10 mouse cellular contexts compared by ENCODE assay signal in genomic region chr11:55240556-55240955, GRCm38 (mm10). TPM values are rescaled to one million over a fixed set of nuclear protein-coding genes. Genes with fewer than 3 reads are reported as not detected.
DNase-seq lines count a peak whose midpoint lies in the region; ATAC-seq and TF ChIP-seq lines count a peak whose summit lies in the region.
"Had no signal": no experiment of that assay in that cellular context is flagged by ENCODE, and none has a peak within 500 bp of the region (broad histone marks: within the 10 kb centered on the region; RNA-seq: fewer than 3 reads in every experiment).

No protein-coding gene starts in this region.

- 67% methylated on average over 7 of the region's 7 CpGs for WGBS in hindbrain, embryonic 14.5 days
- whole genome bisulfite sequencing in hindbrain, embryonic 16.5 days: 67% methylated on average over 7 of the region's 7 CpGs
- 61% methylated on average over 7 of the region's 7 CpGs for WGBS in intestine, embryonic 16.5 days
- 61% methylated on average over 7 of the region's 7 CpGs for WGBS in stomach, postnatal 0 days

- peak; percentile 51 for TF ChIP-seq CTCF in bone marrow macrophage, adult 2 months (IDR thresholded peaks at IDR 0.05; ENCODE audit: low read depth, low read length)
- peak; percentile 88 for TF ChIP-seq CTCF in stomach, postnatal 0 days (IDR thresholded peaks at IDR 0.05; ENCODE audit: low read depth)

- H3K4me1 ChIP-seq in hindbrain, embryonic 14.5 days (replicated peaks; ENCODE audit: control insufficient read depth, insufficient read depth, low read length): no peaks in the 10 kb centered on the region
- H3K4me1 ChIP-seq in hindbrain, embryonic 16.5 days (ENCODE audit: control insufficient read depth, insufficient read depth, low read depth, low read length): no peaks in the 10 kb centered on the region
- H3K4me1 ChIP-seq in bone marrow macrophage, adult 2 months (ENCODE audit: control insufficient read depth, insufficient read depth, low read length): no peaks in the 10 kb centered on the region
- H3K4me1 ChIP-seq in intestine, embryonic 16.5 days (ENCODE audit: control insufficient read depth, insufficient read depth, low read length): no peaks in the 10 kb centered on the region
- H3K4me1 ChIP-seq in stomach, postnatal 0 days (replicated peaks; ENCODE audit: control insufficient read depth, insufficient read depth): no peaks in the 10 kb centered on the region
- H3K4me1 ChIP-seq: embryonic facial prominence, embryonic 13.5 days; stomach, embryonic 15.5 days had no signal

- no peaks in the 10 kb centered on the region for H3K36me3 ChIP-seq in hindbrain, embryonic 14.5 days (replicated peaks; ENCODE audit: control insufficient read depth, insufficient read depth)
- no peaks in the 10 kb centered on the region for H3K36me3 ChIP-seq in hindbrain, embryonic 16.5 days (ENCODE audit: control insufficient read depth, insufficient read depth, low read length)
- H3K36me3 ChIP-seq in intestine, embryonic 16.5 days (ENCODE audit: control insufficient read depth, insufficient read depth, low read length): no peaks in the 10 kb centered on the region
- H3K36me3 ChIP-seq in stomach, postnatal 0 days (ENCODE audit: control insufficient read depth, insufficient read depth, low read length): no peaks in the 10 kb centered on the region
- H3K36me3 ChIP-seq: embryonic facial prominence, embryonic 13.5 days; stomach, embryonic 15.5 days had no signal

- no peak for TF ChIP-seq EP300 in stomach, postnatal 0 days (optimal IDR thresholded peaks at IDR 0.05)

- H3K27ac ChIP-seq in hindbrain, embryonic 14.5 days: no peak overlapping the region
- H3K27ac ChIP-seq in hindbrain, embryonic 16.5 days (ENCODE audit: low read depth, low read length): no peak overlapping the region
- H3K27ac ChIP-seq in bone marrow macrophage, adult 2 months (ENCODE audit: insufficient read depth, low read depth, low read length): no peak overlapping the region
- no peak overlapping the region for H3K27ac ChIP-seq in intestine, embryonic 16.5 days (ENCODE audit: low read length)
- H3K27ac ChIP-seq in stomach, postnatal 0 days (replicated peaks): no peak overlapping the region
- H3K27ac ChIP-seq: embryonic facial prominence, embryonic 13.5 days; stomach, embryonic 15.5 days had no signal

- H3K4me3 ChIP-seq in hindbrain, embryonic 14.5 days (replicated peaks; ENCODE audit: low read length): no peak overlapping the region
- H3K4me3 ChIP-seq in hindbrain, embryonic 16.5 days (ENCODE audit: low read length): no peak overlapping the region
- no peak overlapping the region for H3K4me3 ChIP-seq in bone marrow macrophage, adult 2 months (ENCODE audit: insufficient read depth, low read length)
- no peak overlapping the region for H3K4me3 ChIP-seq in intestine, embryonic 16.5 days (ENCODE audit: low read length)
- no peak overlapping the region for H3K4me3 ChIP-seq in stomach, postnatal 0 days (ENCODE audit: low read depth, low read length)
- H3K4me3 ChIP-seq: embryonic facial prominence, embryonic 13.5 days; stomach, embryonic 15.5 days had no signal

- no peaks in the 10 kb centered on the region for H3K27me3 ChIP-seq in hindbrain, embryonic 14.5 days (ENCODE audit: control insufficient read depth, insufficient read depth, low read length)
- H3K27me3 ChIP-seq in hindbrain, embryonic 16.5 days (replicated peaks; ENCODE audit: control insufficient read depth, insufficient read depth, low read length): no peaks in the 10 kb centered on the region
- H3K27me3 ChIP-seq in intestine, embryonic 16.5 days (replicated peaks; ENCODE audit: control insufficient read depth, insufficient read depth, low read length): no peaks in the 10 kb centered on the region
- no peaks in the 10 kb centered on the region for H3K27me3 ChIP-seq in stomach, postnatal 0 days (ENCODE audit: control insufficient read depth, insufficient read depth, low read length)
- H3K27me3 ChIP-seq: embryonic facial prominence, embryonic 13.5 days; stomach, embryonic 15.5 days had no signal

- ATAC-seq in hindbrain, embryonic 14.5 days (ENCODE audit: low FRiP score): no peak
- no peak for ATAC-seq in hindbrain, embryonic 16.5 days
- 0 out of 2 replicates have a peak, but pooled peaks have one; percentile 54 for ATAC-seq in erythroid progenitor cell, adult 5-6 weeks (replicated peaks; ENCODE audit: low FRiP score, poor library complexity, severe bottlenecking)
- 0 out of 2 replicates have a peak, but pooled peaks have one; percentile 16 for ATAC-seq in intestine, embryonic 16.5 days
- ATAC-seq in stomach, postnatal 0 days (ENCODE audit: low FRiP score, low TSS enrichment): peak; percentile 67

- H3K9ac ChIP-seq in hindbrain, embryonic 14.5 days: no peak overlapping the region
- H3K9ac ChIP-seq in hindbrain, embryonic 16.5 days (ENCODE audit: low read depth, low read length): no peak overlapping the region
- H3K9ac ChIP-seq in intestine, embryonic 16.5 days (ENCODE audit: low read depth, low read length): no peak overlapping the region
- no peak overlapping the region for H3K9ac ChIP-seq in stomach, postnatal 0 days (ENCODE audit: low read length)
- H3K9ac ChIP-seq: embryonic facial prominence, embryonic 13.5 days; stomach, embryonic 15.5 days had no signal

- no peaks in the 10 kb centered on the region for H3K9me3 ChIP-seq in hindbrain, embryonic 14.5 days (ENCODE audit: control insufficient read depth, low read length)
- no peaks in the 10 kb centered on the region for H3K9me3 ChIP-seq in hindbrain, embryonic 16.5 days (ENCODE audit: control insufficient read depth, low read length)
- H3K9me3 ChIP-seq in intestine, embryonic 16.5 days (ENCODE audit: control insufficient read depth, low read length): no peaks in the 10 kb centered on the region
- no peaks in the 10 kb centered on the region for H3K9me3 ChIP-seq in stomach, postnatal 0 days (ENCODE audit: control insufficient read depth, low read length)
- H3K9me3 ChIP-seq: embryonic facial prominence, embryonic 13.5 days; stomach, embryonic 15.5 days had no signal

- no peak for TF ChIP-seq POLR2A in bone marrow macrophage, adult 2 months (IDR thresholded peaks at IDR 0.05; ENCODE audit: borderline replicate concordance, low read depth, low read length)

- peak; percentile 64 for DNase-seq in hindbrain, embryonic 14.5 days (ENCODE audit: low spot score)
- DNase-seq in left cerebral cortex, adult 9 months (ENCODE audit: low spot score in 2 of 2): peak; percentile 69 to 91
- DNase-seq in monocyte, adult 2 months (ENCODE audit: low read depth in 1 of 2, low spot score in 2 of 2): peak; percentile 21 to 49
- DNase-seq in stomach, postnatal 0 days (ENCODE audit: low spot score): peak; percentile 57

- no peak overlapping the region for H3K4me2 ChIP-seq in hindbrain, embryonic 14.5 days (replicated peaks)
- H3K4me2 ChIP-seq in hindbrain, embryonic 16.5 days (ENCODE audit: low read length): no peak overlapping the region
- H3K4me2 ChIP-seq in intestine, embryonic 16.5 days (ENCODE audit: low read depth, low read length): no peak overlapping the region
- H3K4me2 ChIP-seq in stomach, postnatal 0 days (replicated peaks; ENCODE audit: low read depth): no peak overlapping the region
- H3K4me2 ChIP-seq: embryonic facial prominence, embryonic 13.5 days; stomach, embryonic 15.5 days had no signal

RNA-seq across cellular contexts. Expression of gene Slc36a1, which starts 36.4 kb away (rescaled TPM):
- 4.8 and 5.2 TPM in 2 replicates for polyA plus RNA-seq in hindbrain, embryonic 14.5 days (2014; fragmentation: Nextera tagmentation; extraction: Ambion mirVana)
- polyA plus RNA-seq in hindbrain, embryonic 16.5 days (2015; fragmentation: Nextera tagmentation; extraction: Ambion mirVana): 4.4 and 4.6 TPM in 2 replicates
- 38.7 and 44.3 TPM in 2 replicates for polyA plus RNA-seq in bone marrow macrophage, adult 2 months (2012; ENCODE audit: insufficient read depth, insufficient read length, missing spikeins)
- 2.5 and 5.8 TPM in 2 replicates for total RNA-seq in erythroid progenitor cell, adult 5-6 weeks (2015; ENCODE audit: low replicate concordance)
- 1.5 and 1.8 TPM in 2 replicates for total RNA-seq in erythroid progenitor cell, adult 5-6 weeks (2017; ENCODE audit: low replicate concordance)
- 2.4 and 2.8 TPM in 2 replicates for polyA plus RNA-seq in intestine, embryonic 16.5 days (2015; fragmentation: Nextera tagmentation; extraction: Ambion mirVana)
- polyA plus RNA-seq in stomach, postnatal 0 days (2015; fragmentation: Nextera tagmentation; extraction: Ambion mirVana): 0.93 and 0.97 TPM in 2 replicates

RNA-seq across cellular contexts. Expression of gene Slc36a2, which starts 55.7 kb away (rescaled TPM):
- polyA plus RNA-seq in hindbrain, embryonic 14.5 days (2014; fragmentation: Nextera tagmentation; extraction: Ambion mirVana): 0.70 and 0.99 TPM in 2 replicates
- polyA plus RNA-seq in hindbrain, embryonic 16.5 days (2015; fragmentation: Nextera tagmentation; extraction: Ambion mirVana): 0.56 and 0.87 TPM in 2 replicates
- polyA plus RNA-seq in bone marrow macrophage, adult 2 months (2012; ENCODE audit: insufficient read depth, insufficient read length, missing spikeins): 2.4 and 3.3 TPM in 2 replicates
- total RNA-seq in erythroid progenitor cell, adult 5-6 weeks (2015; ENCODE audit: low replicate concordance): not detected in 2 replicates
- not detected in 2 replicates for total RNA-seq in erythroid progenitor cell, adult 5-6 weeks (2017; ENCODE audit: low replicate concordance)
- polyA plus RNA-seq in intestine, embryonic 16.5 days (2015; fragmentation: Nextera tagmentation; extraction: Ambion mirVana): 0.32 and 0.70 TPM in 2 replicates
- polyA plus RNA-seq in stomach, postnatal 0 days (2015; fragmentation: Nextera tagmentation; extraction: Ambion mirVana): 0.10 and 0.22 TPM in 2 replicates

Comparison
In these comparisons a context has a peak if more than half of its experiments do, and no peak if none do; other contexts are left out.
1. ATAC-seq: peak in erythroid progenitor cell, adult 5-6 weeks (single experiment), intestine, embryonic 16.5 days (single experiment) and stomach, postnatal 0 days (single experiment); none in hindbrain, embryonic 14.5 days (single experiment) and hindbrain, embryonic 16.5 days (single experiment).
2. Peak in every context shown above with its lines, with median percentiles within 50 percentile points of each other: DNase-seq.